Mouse (Mus musculus): ENCODE results near the gene Ripor2. TPM values are rescaled to one million over a fixed set of nuclear protein-coding genes. Genes with fewer than 3 reads are reported as not detected.

Gene Ripor2
- total and polyA plus RNA-seq, 3 experiments = 4.7 to 8.2 (median 7.4) TPM

GRCm38 (mm10) chr13:24641491-24642430 lies 59.8 kb downstream of the Ripor2 start:
- peaks cover 5% of the 10 kb centered on the region; the same call in 1 of the 2 replicates for H3K4me1 ChIP-seq (ENCODE audit: control insufficient read depth, insufficient read depth, low read length)
- no peak overlapping the region for H3K9ac ChIP-seq (ENCODE audit: low read depth, low read length)
- DNase-seq = no peak
- no peaks in the 10 kb centered on the region for H3K79me2 ChIP-seq (replicated peaks; ENCODE audit: control insufficient read depth, insufficient read depth, low read length)
- WGBS = 41% methylated on average over 7 of the region's 7 CpGs
- H3K27me3 ChIP-seq (ENCODE audit: control insufficient read depth, insufficient read depth, low read length) = no peaks in the 10 kb centered on the region
- H3K27ac ChIP-seq = no peak overlapping the region
- no peaks in the 10 kb centered on the region for H3K36me3 ChIP-seq (ENCODE audit: control insufficient read depth, insufficient read depth, low read length)
- intact Hi-C loops (cut with DNase I) = no loop called here
- H3K4me3 ChIP-seq = no peak overlapping the region
- TF ChIP-seq EP300 (IDR thresholded peaks at IDR 0.05; ENCODE audit: insufficient read depth, low read depth, low read length) (no peak), POLR2A (IDR thresholded peaks at IDR 0.05; ENCODE audit: insufficient read depth, low read depth, low read length) (no peak), CTCF (IDR thresholded peaks at IDR 0.05) (no peak)

GRCm38 (mm10) chr13:24645146-24645545 lies 63.2 kb downstream of the Ripor2 start:
- Histone ChIP-seq H3K27me3 (ENCODE audit: control insufficient read depth, insufficient read depth, low read length) (no peaks in the 10 kb centered on the region), H3K36me3 (ENCODE audit: control insufficient read depth, insufficient read depth, low read length) (no peaks in the 10 kb centered on the region), H3K79me2 (replicated peaks; ENCODE audit: control insufficient read depth, insufficient read depth, low read length) (no peaks in the 10 kb centered on the region), H3K4me1 (ENCODE audit: control insufficient read depth, insufficient read depth, low read length) (peaks cover 5% of the 10 kb centered on the region; the same call in 1 of the 2 replicates), H3K27ac (no peak overlapping the region), H3K9ac (ENCODE audit: low read depth, low read length) (no peak overlapping the region), H3K4me3 (no peak overlapping the region)
- intact Hi-C loops (cut with DNase I) = no loop called here
- DNase-seq = no peak
- 89% methylated on average over 3 of the region's 3 CpGs for WGBS
- no peak for TF ChIP-seq EP300 (IDR thresholded peaks at IDR 0.05; ENCODE audit: insufficient read depth, low read depth, low read length)
- TF ChIP-seq POLR2A (IDR thresholded peaks at IDR 0.05; ENCODE audit: insufficient read depth, low read depth, low read length) = no peak
- no peak for TF ChIP-seq CTCF (IDR thresholded peaks at IDR 0.05)

GRCm38 (mm10) chr13:24646324-24646723 lies 64.3 kb downstream of the Ripor2 start:
- DNase-seq = no peak
- Histone ChIP-seq H3K27me3 (ENCODE audit: control insufficient read depth, insufficient read depth, low read length) (no peaks in the 10 kb centered on the region), H3K27ac (no peak overlapping the region), H3K9ac (ENCODE audit: low read depth, low read length) (no peak overlapping the region), H3K4me1 (ENCODE audit: control insufficient read depth, insufficient read depth, low read length) (peaks cover 6% of the 10 kb centered on the region), H3K79me2 (replicated peaks; ENCODE audit: control insufficient read depth, insufficient read depth, low read length) (no peaks in the 10 kb centered on the region), H3K4me3 (no peak overlapping the region), H3K36me3 (ENCODE audit: control insufficient read depth, insufficient read depth, low read length) (no peaks in the 10 kb centered on the region)
- 90% methylated on average over 3 of the region's 3 CpGs for WGBS
- no peak for TF ChIP-seq CTCF (IDR thresholded peaks at IDR 0.05)
- TF ChIP-seq EP300 (IDR thresholded peaks at IDR 0.05; ENCODE audit: insufficient read depth, low read depth, low read length) = no peak
- no peak for TF ChIP-seq POLR2A (IDR thresholded peaks at IDR 0.05; ENCODE audit: insufficient read depth, low read depth, low read length)
- intact Hi-C loops (cut with DNase I) = no loop called here

DNA sequence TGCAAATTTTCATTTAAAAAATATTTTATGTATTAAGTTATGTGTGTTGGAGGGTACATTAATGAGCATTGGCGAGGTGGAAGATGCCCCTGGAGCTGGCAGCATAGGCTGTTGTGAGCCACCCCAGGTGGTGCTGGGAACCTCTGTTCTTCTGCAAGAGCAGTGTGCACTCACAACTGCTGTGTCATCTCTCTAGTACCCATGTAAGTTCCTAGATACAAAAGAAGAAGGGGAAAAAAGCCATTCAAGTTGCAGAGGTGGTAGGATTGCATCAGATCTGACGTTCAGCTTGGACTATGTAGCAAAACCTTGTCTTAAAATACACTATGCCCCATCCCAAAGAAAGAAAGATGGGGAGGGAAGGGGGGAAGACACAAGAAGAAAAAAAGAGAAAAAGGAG lies 65.5 kb downstream of the Ripor2 start:
- no peak overlapping the region for H3K27ac ChIP-seq
- H3K36me3 ChIP-seq (ENCODE audit: control insufficient read depth, insufficient read depth, low read length) = no peaks in the 10 kb centered on the region
- no peaks in the 10 kb centered on the region for H3K27me3 ChIP-seq (ENCODE audit: control insufficient read depth, insufficient read depth, low read length)
- H3K4me1 ChIP-seq (ENCODE audit: control insufficient read depth, insufficient read depth, low read length) = peaks cover 6% of the 10 kb centered on the region
- TF ChIP-seq POLR2A (IDR thresholded peaks at IDR 0.05; ENCODE audit: insufficient read depth, low read depth, low read length) (no peak), EP300 (IDR thresholded peaks at IDR 0.05; ENCODE audit: insufficient read depth, low read depth, low read length) (no peak), CTCF (IDR thresholded peaks at IDR 0.05) (no peak)
- no peak overlapping the region for H3K9ac ChIP-seq (ENCODE audit: low read depth, low read length)
- DNase-seq = no peak
- 84% methylated on average over 2 of the region's 2 CpGs for WGBS
- intact Hi-C loops (cut with DNase I) = no loop called here
- H3K79me2 ChIP-seq (replicated peaks; ENCODE audit: control insufficient read depth, insufficient read depth, low read length) = no peaks in the 10 kb centered on the region
- no peak overlapping the region for H3K4me3 ChIP-seq

DNA sequence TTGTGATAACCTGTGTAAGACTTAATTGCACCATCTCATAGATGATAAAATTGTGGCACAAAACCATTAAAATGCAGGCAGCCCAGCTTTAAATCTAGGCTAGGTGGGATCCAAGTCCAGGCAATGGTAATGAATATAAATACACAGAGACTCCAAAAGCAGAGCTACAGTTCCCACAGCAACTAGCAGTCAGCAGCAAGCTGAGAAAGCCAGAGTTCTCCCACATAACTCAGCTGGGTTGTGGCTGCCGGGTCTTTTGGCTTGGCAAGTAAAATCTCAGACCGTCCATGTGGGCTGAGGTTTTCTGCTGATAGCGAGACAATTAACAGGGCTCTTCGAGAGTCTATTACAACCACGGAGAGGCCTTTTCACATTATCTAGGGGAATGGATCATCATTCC lies 66.0 kb downstream of the Ripor2 start:
- Histone ChIP-seq H3K79me2 (replicated peaks; ENCODE audit: control insufficient read depth, insufficient read depth, low read length) (no peaks in the 10 kb centered on the region), H3K4me1 (ENCODE audit: control insufficient read depth, insufficient read depth, low read length) (peaks cover 6% of the 10 kb centered on the region), H3K27me3 (ENCODE audit: control insufficient read depth, insufficient read depth, low read length) (no peaks in the 10 kb centered on the region), H3K4me3 (no peak overlapping the region), H3K27ac (no peak overlapping the region), H3K9ac (ENCODE audit: low read depth, low read length) (no peak overlapping the region), H3K36me3 (ENCODE audit: control insufficient read depth, insufficient read depth, low read length) (no peaks in the 10 kb centered on the region)
- DNase-seq = no peak
- intact Hi-C loops (cut with DNase I) = no loop called here
- TF ChIP-seq EP300 (IDR thresholded peaks at IDR 0.05; ENCODE audit: insufficient read depth, low read depth, low read length) (no peak), CTCF (IDR thresholded peaks at IDR 0.05) (no peak), POLR2A (IDR thresholded peaks at IDR 0.05; ENCODE audit: insufficient read depth, low read depth, low read length) (no peak)
- WGBS = 58% methylated on average over 5 of the region's 5 CpGs

- WGBS = 96% methylated on average over 3 of the region's 3 CpGs
Measured at GRCm38 (mm10) chr13:24648668-24649067, 66.7 kb downstream of the Ripor2 start.

More at GRCm38 (mm10) chr13:24648668-24649067, 66.7 kb downstream of the Ripor2 start:
- no peak for DNase-seq
- TF ChIP-seq EP300 (IDR thresholded peaks at IDR 0.05; ENCODE audit: insufficient read depth, low read depth, low read length) (no peak), POLR2A (IDR thresholded peaks at IDR 0.05; ENCODE audit: insufficient read depth, low read depth, low read length) (no peak), CTCF (IDR thresholded peaks at IDR 0.05) (no peak)
- H3K4me3 ChIP-seq = no peak overlapping the region
- intact Hi-C loops (cut with DNase I) = no loop called here
- no peak overlapping the region for H3K27ac ChIP-seq
- H3K79me2 ChIP-seq (replicated peaks; ENCODE audit: control insufficient read depth, insufficient read depth, low read length) = no peaks in the 10 kb centered on the region
- H3K36me3 ChIP-seq (ENCODE audit: control insufficient read depth, insufficient read depth, low read length) = no peaks in the 10 kb centered on the region
- H3K9ac ChIP-seq (ENCODE audit: low read depth, low read length) = no peak overlapping the region
- H3K4me1 ChIP-seq (ENCODE audit: control insufficient read depth, insufficient read depth, low read length) = peaks cover 6% of the 10 kb centered on the region
- no peaks in the 10 kb centered on the region for H3K27me3 ChIP-seq (ENCODE audit: control insufficient read depth, insufficient read depth, low read length)

Data from heart, adult 2 months (tissue).